Mouse (Mus musculus) ovary, postnatal 14 days (tissue): ENCODE measurements around the gene Kif2a.

Experiments
- DNase-seq: peaks from one replicate; pipeline ENCODE4 v3.0.0; 2022; ENCODE audit warnings: low spot score

Kif2a gene

DNA sequence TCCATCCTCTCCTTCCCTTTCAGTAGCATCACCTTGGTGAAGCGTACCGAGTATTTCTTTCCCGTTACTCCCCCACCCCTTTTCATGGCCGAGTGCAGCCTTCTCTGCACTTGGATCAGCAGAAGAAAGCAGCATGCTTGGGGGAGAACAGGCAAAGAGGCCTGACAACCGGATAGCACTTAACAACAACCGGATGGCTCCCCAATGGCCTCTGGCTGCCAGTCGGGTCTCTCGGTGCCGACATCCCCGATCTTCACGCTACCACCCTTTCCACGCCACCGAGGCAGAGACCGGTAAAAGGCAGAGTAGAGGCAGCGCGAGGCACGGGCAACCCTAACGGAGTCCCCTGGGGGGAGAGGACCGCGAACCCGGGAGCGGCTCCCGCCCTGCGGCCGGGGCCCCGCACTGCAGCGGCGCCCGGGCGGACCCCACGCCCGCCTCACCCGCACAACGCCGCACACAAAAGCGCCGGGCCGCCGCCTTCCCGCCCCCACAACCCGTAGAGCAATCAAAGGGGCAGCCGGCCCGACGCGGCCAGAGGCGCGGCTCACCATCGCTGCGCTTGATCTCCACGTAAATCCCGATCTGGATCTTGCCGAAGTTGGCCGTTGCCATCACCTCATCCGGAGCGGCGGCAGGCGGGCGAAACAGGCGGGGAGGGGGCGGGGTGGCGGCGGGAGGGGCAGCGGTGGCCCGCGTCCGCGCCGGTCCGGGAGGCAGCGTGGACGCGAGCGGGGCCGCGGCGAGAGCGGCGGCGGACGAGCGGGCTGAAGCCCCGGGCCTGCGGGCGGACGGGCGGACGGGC is at the start of gene Kif2a:
Gene Kif2a (minus strand): TSS at position 666 of the 805 bp plus-strand sequence.
- peak; percentile 34 for DNase-seq

DNA sequence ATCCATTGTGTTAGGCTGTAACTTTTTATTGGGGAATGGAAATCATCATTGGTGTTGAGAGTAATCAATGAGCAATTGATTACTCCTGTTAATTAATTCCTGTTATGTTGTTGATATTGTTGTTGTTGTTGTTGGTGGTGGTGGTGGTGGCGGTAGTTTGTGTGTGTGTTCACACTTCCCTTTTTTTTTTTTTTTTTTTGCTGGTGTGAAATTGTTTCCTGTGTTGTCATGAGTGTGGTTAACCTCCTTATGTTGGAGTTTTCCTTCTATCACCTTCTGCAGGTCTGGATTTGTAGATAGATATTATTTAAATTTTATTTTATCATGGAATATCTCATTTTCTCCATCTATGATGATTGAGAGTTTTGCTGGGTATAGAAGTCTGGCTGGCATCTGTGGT is 47.1 kb upstream of the Kif2a start:
- DNase-seq, result no peak

DNA sequence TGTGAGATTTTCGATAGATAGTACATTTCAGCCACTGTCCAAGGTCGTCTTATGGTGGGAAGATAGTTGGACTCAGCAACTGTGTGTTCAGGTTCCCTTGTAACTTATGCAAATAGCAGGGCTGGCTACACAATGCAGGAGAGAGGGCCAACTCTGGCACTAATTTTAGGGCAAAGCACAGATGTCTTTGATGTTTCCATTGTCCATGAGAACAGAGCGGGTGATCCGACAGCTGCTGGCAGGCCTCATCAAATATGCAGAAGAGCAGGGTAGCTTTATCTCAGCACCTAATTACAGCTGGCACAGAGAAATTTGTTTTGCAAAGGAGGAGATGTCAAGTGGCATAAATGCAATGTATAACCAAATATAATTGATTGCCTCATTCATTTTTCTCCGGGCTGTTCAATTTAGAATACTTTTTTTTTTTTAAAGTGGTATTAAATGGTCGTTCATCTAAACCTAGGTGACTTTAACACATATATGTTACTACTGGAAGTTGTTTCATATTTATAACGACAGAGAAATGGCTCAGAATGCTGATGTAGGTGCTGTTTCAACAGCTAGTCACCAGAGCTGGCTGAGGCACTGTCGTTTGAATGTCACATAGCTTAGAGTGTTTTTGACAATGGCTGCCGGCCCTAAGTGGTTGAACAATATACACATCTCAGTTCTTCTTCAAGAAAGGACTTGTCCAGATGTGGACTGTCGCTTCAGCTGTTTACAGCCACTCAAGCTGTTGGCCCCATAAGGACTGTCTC is 43.4 kb upstream of the Kif2a start:
- DNase-seq, result no peak

DNA sequence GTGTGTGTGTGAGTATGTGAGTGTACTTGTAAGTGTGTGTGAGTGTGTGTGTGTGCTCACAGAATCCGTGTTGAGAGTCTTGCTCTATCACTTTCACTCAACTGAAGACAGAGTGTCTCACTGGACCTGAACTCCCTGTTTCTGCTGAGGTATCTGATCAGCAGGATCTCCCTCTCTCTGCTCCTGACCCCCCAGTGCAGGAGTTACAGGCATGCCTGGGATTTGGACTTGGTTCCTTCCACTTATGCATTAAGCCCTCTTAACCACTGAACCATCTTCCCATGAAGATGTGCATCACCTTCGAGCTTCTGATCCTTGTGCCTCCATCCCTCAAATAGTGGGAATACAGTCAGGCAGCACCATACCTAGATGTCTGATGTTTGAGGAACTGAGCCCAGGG is 42.3 kb upstream of the Kif2a start:
- DNase-seq, result no peak

DNA sequence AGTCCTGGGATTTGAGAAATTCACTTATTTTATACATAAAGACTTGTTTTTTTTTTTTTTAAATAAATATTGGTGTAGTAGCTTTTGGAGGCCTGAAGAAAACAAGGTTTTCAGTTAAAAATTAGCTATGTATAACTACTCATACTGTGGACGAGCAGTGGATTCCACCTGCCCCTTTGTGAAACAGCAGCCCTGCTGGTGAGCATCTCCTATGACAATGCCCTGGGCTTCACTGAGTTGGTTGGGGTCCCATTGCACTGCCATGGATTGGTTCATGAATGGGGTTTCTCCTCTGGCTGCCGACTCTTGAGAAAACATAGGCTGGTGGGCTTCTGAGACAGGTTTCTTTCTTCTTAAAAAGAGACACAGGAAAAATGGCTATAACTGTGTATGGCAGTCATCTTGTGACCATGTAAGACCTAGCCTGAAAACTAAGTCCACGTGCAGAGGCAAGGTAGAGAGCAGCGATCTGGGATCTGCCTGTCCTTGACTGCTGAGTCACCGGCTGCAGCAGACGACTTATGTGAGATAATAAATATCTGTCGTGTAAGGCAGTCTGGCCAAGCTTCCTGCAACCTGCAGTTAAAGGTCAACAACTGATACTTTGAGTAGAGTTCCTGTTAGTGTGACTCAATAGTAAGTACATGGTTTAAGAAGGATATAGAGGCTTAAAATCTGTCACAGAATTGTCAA is 41.3 kb upstream of the Kif2a start:
- no peak for DNase-seq

DNA sequence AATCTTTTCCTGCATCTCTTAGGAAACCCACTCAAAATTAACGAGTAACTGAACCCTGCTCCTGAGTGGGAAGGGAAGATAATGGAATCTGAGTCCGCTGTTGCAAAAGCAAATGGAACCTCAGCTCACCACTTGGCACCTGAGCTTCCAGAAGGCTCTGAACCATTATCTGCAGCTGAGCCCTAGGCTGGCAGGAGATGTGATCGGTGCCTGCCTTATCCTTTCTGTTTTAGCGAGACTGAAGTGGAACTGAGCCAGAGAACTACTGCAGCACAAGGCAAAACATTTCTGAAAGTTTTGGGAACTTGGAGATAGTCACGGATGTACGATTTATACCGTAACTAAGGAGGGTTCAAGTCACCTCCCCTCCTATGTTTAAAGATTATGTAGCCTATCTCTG is 38.2 kb upstream of the Kif2a start:
- no peak for DNase-seq

DNA sequence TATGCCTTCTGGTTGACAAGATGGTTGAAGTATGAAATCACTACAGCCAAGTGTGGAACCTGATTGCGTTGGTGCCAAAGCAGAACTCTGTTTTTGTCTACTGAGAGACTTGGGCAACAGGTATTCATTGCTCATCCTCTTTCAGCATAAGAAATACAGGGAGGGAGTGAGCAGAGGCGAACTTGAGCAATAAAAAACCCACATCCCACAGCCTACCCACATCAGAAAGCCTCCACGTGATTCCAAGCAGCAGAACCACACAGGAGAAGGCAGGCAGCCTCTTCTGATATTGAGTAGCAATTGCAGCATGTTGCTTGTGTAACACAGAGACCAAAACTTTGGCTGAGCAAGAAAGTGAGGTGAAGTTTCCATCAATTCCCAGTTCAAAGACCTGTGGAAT is 37.5 kb upstream of the Kif2a start:
- DNase-seq, result no peak

DNA sequence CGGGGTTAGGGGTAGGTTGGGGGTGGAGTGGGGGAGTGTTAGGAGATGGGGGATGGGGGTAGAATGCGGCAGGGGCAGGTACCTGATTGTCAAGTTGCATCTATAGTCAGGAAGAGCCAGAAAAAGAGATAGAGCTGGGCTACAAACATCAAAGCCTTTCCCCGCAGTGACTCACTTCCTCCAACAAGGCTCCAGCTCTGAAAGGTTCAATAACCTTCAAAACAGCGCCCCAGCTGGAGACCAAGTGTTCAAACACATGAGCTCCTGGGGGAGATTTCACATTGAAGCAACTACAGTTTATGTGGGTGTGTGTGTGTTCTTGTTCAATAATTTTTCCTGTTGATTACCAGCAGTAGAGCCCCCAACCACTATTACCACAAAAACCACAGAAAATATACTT is 34.4 kb upstream of the Kif2a start:
- DNase-seq, result no peak

DNA sequence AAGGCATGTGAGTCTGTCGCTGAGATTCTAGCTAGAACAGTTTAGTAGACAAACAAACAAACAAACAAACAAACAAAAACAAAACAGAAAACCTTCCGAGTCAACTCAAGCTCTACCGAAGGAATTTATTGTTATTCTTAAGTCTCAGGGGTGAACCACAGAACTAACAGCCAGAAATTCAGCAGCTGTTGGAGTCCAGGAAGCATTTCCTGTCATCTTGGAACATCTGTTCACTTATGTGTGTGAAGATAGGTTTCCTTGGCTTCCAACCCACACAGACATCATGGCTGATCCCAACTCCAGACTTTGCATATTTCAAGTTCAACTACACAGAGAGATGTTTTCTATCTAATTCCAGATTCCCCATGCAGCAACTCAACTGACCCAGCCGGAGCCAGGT is 32.6 kb upstream of the Kif2a start:
- no peak for DNase-seq

DNA sequence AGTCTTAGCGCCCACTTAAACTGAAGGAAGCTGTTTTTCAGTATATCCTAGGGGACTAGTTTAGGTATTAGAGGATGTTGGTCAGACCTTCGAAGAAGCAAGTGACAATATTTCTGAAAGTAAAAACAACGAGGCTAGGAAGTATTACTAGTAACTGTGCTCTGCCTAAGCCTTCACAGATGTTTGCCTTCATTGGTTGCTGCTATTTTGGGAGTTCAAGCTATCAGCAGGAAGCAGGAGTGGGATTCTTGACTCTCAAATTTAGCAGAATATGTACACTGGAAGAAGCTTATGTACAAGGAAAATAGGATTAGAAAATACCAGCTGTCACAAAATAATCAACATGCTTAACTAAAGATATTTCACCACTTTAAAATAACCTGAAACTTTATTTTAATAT is 29.4 kb upstream of the Kif2a start:
- no peak for DNase-seq

DNA sequence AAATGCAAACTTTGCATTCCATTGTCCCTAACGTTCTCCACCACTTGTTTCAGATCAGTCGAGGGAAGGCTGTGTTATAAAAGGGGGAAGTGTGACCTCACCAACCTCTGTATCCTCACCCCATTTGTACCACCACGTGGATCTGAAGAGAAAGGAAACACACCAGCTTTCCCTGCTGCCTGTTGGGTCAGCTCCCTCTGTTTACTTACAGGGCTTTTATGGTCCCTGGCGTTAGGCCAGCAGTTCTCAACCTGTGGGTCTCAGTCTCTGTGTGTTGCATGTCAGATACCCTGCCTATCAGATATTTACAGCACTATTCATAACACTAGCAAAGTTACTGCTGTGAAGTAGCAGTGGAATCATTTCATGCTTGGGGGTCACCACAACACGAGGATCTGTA is 22.3 kb upstream of the Kif2a start:
- DNase-seq, result no peak

DNA sequence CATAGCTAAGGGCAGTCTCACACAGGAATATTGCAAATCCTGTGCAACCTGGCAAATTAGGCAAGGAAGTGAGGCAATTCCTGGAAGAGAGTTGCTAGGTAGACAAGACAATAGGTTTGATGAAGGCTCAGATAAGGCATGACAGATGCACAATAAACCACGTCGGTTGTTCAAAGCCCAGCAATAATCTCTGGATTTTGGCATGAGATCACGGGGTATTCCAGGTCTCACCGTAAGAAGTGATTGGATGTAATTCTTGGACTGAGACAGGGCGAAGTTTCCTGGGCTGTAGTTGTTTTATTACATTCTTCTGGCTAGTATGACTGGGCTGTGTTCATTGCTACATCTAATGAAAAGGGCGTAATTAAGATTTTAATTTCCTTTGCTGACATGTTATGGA is 20.6 kb upstream of the Kif2a start:
- no peak for DNase-seq

DNA sequence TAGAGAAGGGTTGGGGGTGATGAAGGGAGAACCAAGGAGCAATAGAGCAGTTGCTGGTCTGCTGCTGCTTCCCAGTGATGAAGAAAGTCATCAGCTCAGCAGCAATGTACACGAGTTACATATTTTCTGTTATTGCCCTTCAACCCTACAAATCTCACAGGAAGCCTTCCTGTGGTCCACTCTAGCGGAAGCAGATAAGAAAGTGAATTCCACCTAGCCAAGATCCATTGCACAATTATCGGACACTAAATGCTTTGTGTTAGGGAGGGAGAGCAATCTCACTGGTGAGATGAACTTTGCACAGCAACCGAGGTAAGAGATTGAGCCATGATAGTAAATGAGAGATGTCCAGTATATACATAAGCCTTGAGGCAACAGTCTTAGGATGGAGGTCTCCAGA is 17.6 kb upstream of the Kif2a start:
- DNase-seq, result no peak

DNA sequence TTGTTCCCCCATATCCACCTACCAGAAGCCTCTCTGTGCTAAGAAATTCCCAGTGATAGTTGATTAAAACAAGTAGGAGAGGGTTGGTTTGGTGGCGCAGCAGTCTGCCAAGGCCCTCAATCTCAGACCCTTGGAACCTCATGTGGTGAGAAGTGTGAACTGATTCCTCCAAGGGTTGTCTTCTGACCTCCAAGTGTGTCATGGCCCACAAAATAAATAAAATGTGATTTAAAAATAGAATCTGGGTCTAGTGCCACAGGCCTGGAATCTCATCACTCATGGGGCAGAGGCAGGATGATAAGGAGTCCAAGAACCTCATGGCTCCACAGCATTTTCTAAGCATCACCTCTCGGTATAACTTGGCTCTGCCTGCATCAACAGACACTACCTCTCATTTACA is 16.4 kb upstream of the Kif2a start:
- no peak for DNase-seq

DNA sequence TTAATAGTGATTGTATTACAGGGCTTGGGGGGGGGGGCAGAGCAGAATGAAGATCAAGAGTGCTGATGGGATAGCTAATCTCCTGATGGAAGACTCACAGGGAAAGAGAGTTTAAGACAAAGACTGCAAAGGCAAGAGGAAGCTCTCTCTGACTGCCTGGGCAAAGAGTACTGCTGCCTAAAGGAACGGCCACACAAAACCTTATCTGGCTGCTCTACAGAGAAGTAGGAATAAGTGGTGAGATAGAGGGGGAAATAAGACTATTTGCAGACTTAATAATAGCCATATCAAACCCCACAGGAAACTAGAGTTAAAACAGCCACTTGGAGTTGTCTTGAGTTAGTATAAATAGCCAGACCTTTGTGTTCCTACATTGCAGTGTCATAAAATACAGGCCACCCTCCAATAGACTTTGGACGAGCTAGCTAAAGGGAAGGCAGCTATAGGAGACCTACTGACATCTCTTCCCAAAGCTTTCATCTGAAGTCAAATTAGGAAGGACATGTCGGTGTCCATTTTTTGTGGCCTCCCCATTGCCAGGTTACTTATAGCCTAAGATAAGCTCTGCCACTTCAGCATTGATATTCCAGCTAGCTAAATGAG is 13.7 kb upstream of the Kif2a start:
- no peak for DNase-seq

DNA sequence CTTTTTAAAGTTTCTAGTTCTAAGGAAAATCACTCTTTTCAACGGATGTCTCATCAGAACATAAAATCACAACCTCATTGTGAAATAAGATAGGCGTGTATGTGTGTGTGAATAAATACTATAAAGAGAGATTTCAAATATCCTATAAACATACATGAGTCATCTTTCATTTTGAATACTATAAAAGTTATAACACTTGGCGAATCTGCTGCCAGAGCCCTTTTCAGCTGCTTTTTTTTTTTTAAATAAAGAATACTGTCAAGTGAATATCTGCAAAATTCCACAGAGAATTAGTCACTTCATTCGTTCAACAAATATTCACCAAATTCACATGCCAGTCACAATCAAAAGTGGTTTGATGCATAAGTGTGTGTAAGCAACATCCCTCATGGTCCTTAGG is 13.2 kb upstream of the Kif2a start:
- no peak for DNase-seq

DNA sequence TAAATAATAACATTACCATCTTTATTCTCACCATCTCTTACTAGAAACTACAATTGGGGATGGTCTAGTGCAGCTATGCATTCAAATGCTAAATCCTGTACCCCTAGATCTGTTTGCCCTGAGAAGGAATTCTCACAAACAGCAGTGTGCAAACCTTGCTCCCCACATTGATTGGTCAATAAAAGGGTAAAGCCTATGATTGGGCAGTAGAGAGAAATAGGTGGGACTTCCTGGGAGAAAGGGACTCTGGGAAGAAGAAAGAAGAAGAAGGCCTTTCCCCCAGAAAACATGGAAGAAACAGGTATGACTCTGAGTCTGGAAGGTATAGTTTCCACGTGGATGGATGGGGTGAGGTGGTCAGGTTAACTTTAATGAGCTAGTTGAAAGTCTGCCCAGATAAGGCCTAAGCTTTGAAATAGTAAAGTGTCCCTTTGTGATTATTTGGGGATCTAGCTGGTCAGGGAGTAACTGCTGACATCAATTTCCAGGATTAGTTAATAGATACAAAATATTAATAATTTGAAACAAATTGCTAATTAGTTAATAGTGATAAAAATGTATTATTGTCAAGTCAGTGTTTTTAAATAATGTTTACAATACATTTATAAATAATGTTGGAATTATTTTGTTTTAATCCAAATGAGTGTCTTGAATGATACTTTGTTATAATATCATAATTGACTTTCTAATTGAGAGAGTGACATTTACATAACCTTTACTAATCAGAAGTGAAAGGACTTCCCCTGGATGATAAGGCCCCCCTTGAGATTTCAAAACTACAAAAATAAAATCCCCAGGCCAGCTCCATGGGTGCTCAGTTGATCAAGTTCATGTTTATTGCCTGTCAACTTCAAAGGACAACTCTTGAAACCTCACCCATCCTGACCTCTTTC is 12.3 kb upstream of the Kif2a start:
- DNase-seq, result no peak

DNA sequence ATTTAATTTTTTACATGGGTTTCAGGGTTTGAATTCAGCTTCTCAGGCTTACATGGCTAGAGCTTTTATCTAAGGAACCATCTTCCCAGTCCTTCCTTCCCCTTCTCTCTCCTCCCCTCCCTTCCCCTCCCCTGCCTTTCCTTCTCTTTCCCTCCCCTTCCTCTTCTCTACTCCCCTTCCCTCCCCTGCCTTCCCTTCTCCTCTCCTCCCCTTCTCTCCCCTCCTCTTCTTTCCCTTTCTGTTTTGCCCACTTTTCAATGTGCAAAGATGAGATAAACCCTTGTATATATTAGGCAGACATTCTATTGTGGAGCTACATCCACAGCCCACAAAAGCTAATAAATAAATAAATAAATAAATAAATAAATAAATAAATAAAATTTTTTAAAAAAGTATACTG is 9.3 kb upstream of the Kif2a start:
- DNase-seq, result no peak

DNA sequence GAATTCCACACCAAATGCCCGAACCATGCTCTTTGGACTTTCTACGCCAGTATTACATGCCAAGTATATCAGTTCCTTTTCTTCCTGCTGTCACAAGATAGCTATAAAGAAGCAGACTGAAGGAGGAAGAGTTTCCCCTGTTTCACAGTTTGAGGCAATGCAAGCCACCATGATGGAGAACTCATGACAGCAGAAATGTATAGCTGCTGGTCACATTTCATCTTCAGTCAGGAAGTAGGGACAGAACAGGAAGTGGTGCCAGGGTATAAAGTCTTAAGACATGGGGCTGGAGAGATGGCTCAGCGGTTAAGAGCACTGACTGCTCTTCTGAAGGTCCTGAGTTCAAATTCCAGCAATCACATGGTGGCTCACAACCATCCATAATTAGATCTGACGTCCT is 5.3 kb upstream of the Kif2a start:
- no peak for DNase-seq

DNA sequence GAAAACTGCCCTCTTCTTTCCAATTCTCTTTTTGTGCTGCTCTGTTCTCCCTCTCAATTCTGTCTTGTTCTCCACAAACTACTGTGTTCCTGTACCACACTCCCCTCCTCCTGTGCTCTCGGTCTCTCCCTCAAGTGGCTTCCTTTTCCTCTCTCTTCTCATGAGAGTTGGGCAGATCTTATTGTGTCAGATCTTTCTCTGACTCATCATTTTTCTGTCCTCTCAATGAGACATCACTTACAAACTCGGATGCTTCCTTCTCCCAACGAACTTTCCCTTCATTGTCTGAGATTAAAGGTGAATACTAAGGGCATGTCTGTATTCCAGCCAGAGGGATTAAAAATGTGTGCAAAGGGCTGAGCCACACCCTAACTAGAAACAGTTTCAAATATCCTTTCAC is 3.7 kb upstream of the Kif2a start:
- no peak for DNase-seq

DNA sequence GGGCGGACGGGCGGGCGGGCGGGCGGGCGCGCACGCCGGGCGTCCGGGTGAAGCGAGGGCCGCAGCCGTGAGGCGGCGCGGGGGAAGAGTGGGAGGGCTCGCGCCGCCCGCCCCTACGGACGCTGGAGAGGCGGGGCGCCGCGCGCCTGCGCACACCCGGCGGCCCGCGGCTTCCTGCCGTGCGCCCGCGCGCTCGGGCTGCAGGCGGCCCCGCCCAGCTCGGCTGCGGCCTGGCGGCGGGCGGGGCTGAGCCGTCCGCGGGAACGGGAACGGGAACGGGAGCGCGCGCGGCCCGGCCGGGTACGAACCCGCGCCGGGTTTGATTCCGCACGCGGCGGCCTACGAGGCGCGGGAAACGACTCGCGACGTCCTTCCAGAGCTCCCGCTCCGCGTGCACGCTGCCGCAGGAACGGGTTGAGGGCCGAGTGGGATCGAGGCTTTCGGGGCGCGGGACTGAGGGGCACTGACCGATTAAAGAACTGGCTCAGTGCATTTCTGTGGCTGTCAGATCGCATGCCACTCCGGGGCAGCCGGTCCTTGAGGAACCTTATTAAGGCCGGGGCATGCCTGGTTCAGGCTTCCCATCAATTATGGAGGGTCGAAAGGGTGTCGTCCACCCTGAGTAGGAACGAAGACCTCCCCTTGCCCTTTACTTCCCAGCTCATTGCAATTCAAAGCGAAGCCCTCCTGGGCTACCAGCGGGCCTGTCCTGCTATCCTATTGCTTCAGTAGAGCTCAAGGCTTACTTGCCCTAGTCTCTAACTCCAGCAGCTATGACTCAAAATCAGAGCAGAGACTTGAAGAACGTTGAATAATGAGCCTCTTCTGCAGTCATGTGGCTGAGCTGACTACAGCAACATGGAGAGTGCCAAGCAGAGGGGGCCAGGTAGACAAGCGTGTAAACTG is 593 bp upstream of the Kif2a start:
- DNase-seq, result peak; percentile 56
